Mouse (Mus musculus): ENCODE data around the gene Fhl2. TPM values are rescaled to one million over a fixed set of nuclear protein-coding genes. Genes with fewer than 3 reads are reported as not detected.
"Not testable (repeated sequence)": the region's sequence is repeated elsewhere in the genome, so short reads cannot be mapped to it uniquely, and the experiment has no call there.

Fhl2 gene
- total RNA-seq, 4 experiments from 2014 or later: 23.3 to 37.9 (median 32.1) TPM

GRCm38 (mm10) chr1:43147474-43147873, 49.3 kb downstream of the Fhl2 start:
- no peak for DNase-seq

GRCm38 (mm10) chr1:43145388-43145787, 51.4 kb downstream of the Fhl2 start:
- DNase-seq: no peak

- no peak for DNase-seq
Measured at GRCm38 (mm10) chr1:43144338-43144906, 52.4 kb downstream of the Fhl2 start.

DNA sequence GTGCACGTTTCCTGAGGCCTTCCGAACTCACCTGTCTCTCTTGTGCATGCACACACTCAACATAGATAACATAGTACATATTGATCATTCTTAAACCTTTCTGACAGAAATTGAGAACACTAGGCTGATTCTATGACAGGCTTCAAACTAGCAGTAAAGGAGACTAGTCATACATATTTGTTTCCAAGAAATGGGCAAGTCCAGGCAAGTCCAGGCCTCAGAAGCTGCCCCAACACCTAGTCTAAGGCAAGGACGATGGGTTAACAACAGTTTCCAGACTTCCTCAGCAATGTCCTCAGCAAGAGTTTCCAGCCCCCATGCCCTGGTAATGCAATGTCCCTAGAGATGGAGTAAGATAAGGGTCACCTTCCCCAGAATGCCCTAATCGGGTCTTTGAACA, 53.0 kb downstream of the Fhl2 start:
- no peak for DNase-seq

DNA sequence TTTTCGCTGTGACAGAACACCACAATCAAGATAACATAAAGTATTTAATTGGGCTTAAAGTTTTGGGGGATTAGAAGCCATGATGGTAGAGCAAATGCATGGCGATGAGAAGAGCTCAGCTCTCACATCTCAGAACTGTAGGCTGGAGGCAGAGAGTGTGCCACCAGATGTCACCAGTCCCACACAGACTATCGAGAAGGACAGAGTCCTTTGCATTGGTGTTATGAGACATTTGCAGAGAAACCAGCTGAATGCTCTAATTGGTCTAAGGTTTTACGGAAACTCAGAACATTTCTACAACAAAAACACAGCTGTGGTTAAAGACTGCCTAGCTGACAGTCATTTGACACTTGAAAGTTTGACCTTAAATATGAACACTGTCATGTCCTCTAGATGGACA, 53.5 kb downstream of the Fhl2 start:
- no peak for DNase-seq

DNA sequence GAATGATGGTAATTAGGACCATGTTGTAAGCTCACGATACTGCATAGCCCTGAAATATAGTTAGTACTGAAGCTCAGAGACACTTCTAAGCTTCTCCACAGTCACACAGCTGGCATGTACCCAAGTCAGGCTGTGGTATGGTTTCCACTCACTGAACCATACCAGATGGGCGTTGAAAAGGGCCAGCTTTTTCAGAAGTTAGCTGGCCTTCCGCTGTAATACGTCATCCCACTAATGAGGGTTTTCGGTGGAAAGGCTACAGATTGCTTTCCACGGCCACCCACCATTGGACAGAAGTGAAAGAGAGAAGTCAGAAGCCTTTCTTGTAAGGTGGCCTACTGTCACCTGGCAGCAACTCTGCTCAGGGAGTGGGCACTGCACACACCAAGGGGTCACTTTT, 53.9 kb downstream of the Fhl2 start:
- no peak for DNase-seq

DNA sequence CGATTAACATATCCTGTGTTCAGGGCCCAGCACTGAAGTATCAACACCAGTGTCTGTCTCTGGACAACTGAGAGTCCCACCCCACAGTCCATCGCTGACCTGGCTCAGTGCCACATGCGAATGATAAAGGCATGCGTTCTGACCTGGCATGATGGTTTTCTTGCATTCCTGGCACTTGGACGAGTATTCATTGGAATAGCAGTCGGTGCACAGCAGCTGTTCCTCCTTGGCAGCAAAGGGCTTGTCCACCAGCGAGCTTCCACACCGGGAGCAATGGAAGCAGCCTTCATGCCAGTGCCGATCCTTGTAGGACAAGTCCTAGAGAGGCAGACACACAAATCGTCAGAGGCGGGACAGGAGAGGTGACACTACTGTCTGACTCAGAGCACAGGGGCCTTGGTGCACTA, 55.2 kb downstream of the Fhl2 start:
- DNase-seq: peak; percentile 26

GRCm38 (mm10) chr1:43139587-43140266, 57.1 kb downstream of the Fhl2 start:
- peak; percentile 66 for DNase-seq

DNA sequence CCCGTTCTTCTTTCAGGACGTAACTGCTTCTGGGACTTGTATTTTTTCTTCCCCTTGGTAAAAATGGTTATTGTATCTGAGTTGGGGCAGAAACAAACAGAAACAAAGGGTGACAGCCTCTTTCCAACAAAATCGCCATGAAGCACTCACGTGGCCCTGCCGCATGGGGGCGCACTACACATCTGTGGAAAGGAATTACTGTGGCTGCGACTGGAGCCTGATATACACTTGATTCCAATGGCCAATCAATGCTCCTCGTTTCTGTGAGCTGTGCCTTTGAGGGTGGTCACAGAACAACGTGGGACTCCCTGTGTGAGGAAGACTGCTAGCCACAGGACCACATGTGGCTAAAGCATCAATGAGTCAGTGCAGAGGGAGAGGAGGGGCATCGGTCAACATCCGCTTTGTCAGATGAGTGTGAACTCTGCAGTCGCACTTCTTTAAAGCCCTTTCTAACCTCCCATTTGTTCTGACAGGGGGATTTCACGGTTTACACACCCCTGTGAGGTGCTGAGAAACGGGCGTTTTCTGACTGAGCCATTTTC, 58.4 kb downstream of the Fhl2 start:
- no peak for DNase-seq

DNA sequence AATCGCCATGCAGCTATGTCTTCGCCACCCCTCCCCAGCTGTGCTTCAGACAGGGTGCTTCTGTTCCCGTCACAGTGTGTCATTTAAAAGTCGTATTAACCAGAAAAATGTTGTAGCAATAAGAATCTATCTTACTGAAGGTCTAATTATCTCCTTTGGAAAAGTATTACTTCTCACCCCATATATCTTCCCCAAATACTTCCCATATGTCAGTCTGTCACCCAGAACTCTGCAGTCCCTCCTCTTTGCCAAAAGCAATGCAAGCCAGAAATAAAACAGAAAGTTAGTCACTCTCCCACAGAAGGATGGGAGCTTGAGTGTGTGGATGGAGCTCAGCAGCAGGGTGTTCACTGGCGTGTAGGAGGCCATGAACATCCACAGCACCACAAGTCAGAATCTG, 59.5 kb downstream of the Fhl2 start:
- DNase-seq: no peak

DNA sequence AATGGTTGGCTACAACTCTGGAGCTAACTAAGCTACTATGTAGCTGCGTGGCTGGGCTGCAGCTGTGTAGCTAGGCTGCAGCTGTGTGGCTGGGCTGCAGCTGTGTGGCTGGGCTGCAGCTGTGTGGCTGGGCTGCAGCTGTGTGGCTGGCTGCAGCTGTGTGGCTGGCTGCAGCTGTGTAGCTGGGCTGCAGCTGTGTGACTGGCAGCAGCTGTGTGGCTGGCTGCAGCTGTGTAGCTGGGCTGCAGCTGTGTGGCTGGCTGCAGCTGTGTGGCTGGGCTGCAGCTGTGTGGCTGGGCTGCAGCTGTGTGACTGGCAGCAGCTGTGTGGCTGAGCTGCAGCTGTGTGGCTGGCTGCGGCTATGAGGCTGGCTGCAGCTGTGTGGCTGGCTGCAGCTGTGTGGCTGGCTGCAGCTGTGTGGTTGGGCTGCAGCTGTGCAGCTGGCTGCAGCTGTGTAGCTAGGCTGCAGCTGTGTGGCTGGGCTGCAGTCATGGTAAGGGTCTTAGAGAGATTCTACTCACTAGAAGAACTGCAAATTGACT, 60.2 kb downstream of the Fhl2 start:
- DNase-seq: not testable (repeated sequence)

DNA sequence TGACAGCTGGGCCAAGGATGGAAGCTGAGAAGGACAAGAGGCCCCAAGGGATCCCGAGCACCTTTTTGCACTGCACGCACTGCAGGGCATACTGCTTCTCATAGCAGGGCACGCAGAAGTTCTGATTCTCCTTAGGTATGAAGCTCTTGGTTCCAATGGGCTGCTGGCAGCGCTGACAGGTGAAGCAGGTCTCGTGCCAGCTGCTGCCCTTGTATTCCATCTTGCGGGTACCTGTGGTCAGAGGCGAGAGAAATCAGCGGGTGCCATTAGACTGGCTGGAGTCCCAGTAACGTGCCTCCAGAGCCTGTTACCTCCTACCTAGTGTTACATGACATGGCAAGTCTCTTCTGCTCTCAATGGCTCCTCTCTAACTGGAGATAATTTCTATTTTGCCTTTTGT, 65.2 kb downstream of the Fhl2 start:
- no peak for DNase-seq

DNA sequence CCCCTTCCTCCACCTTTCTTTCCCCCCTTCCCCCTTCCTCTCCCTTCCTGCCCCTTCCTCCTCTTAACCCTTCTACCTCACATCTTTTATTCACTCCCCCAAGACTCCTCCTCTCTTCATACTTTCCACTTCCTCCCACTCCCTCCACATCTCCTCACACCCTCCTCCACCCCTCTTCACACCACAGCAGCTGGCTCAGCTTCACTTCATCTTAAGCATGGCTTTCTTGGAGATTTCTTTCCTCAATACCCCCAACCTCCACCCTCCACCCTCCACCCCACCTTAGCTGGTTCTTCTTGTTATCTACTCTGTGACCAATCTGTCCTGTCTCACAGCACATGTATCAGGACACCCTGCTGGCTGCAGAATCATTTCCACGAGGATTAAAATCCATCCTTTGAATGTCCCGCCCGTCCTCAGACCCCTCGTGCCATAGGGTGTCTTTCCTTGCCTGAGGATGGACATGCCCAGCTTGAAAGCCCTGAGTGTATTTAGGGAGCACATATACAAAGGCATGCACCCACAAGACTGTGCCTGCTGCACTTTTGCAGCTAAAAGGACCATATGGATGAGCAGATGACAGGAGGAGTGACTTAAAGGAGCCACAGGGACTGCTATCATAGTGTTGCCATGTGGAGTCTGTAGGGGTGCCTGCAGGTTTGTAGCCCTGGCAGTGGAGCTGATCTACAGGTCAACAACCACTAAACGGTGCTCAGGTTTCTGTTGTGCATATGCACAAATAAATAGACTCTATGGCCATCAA, 66.4 kb downstream of the Fhl2 start:
- DNase-seq: no peak

GRCm38 (mm10) chr1:43127820-43128610, 68.8 kb downstream of the Fhl2 start:
- DNase-seq: no peak

GRCm38 (mm10) chr1:43127196-43127595, 69.6 kb downstream of the Fhl2 start:
- DNase-seq: no peak

DNA sequence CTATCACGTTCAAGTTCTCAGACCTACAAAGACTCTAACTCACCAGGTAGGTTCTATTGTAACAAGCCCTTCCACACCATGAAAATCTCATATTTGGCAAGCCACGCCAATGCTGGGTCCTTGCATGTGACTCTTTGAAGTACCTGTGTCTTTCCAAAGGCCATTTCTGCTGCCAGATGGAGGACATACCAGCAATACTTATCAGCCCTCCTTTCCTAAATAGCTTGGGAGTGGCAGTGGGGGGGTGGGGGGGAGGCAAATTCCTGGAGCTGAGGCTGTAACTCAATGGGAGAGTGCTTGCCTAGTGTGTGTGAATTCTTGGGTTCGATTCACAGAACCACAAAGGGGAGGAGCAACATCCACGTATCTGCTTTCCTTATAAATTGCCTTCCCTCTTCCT, 72.1 kb downstream of the Fhl2 start:
- DNase-seq: no peak

DNA sequence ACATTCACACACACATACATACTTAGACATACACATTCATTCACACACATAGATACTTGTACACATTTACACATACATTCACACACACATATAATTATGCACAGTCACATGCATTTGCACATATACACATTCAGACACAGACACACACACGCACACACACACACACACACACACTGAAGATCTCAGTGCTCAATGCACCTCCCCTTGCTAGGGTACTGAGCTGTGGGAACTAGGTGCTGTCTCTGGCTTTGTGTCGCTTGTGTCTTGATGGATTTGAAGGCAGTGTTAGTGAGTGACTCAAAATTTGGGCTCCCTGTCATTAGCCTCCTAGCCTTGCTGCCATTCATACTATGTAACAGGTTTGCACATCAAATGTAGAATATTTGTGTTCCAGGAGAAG, 74.2 kb downstream of the Fhl2 start:
- DNase-seq: no peak

- DNase-seq: no peak
Measured at GRCm38 (mm10) chr1:43120950-43121349, 75.8 kb downstream of the Fhl2 start.

GRCm38 (mm10) chr1:43117435-43117834, 79.3 kb downstream of the Fhl2 start:
- DNase-seq: no peak

DNA sequence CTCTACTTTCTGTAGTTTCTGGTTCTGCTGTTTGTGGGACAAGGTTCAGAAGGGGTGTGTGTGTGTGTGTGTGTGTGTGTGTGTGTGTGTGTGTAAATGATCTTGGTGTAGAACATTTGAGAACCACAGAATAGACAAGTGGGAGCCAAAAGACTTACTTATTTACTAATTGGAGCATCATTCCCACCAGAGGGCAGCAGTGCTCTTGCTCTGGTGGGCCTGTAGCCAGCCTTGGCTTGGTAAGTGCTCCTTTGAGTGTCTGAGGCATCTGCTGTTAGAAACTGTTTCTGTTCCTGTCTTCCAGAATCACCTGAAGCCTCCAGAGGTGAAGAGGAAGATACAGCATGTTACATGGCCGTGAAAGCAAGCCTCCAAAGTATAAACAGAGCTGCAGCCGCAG, 83.9 kb downstream of the Fhl2 start:
- DNase-seq: no peak

DNA sequence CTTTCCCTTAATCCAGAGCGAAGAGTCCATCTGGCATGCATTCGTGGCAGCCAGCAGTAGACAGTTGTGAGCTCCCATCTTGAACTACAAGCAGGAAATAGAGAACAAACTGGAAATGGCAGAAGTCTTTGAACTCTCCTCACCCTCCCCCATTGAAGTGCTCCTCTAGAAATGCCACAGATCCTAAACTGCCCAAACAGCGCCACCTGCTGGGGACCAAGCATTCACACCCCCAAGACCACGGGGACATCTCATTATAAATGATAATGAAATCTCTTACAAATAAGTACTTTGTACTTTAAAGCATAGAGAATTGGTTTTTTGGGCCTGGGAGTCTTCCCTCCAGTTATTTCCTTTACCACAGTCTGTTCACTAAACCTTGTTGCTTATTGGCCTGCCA, 86.2 kb downstream of the Fhl2 start:
- peak; percentile 15 for DNase-seq

GRCm38 (mm10) chr1:43108729-43109128, 88.1 kb downstream of the Fhl2 start:
- DNase-seq: no peak

All from adrenal gland, adult 8-10 months (tissue).